Mouse (Mus musculus): ENCODE data around the gene Adam11. TPM values are rescaled to one million over a fixed set of nuclear protein-coding genes. Genes with fewer than 3 reads are reported as not detected.

Gene Adam11
- polyA plus RNA-seq, 1 experiment from 2014 or later: 47.0 TPM

GRCm38 (mm10) chr11:102740634-102741033 lies 20.6 kb upstream of the Adam11 start:
- no peak overlapping the region for H3K4me3 ChIP-seq
- WGBS: 46% methylated on average over 11 of the region's 11 CpGs
- ATAC-seq (ENCODE audit: low read depth): no peak

DNA sequence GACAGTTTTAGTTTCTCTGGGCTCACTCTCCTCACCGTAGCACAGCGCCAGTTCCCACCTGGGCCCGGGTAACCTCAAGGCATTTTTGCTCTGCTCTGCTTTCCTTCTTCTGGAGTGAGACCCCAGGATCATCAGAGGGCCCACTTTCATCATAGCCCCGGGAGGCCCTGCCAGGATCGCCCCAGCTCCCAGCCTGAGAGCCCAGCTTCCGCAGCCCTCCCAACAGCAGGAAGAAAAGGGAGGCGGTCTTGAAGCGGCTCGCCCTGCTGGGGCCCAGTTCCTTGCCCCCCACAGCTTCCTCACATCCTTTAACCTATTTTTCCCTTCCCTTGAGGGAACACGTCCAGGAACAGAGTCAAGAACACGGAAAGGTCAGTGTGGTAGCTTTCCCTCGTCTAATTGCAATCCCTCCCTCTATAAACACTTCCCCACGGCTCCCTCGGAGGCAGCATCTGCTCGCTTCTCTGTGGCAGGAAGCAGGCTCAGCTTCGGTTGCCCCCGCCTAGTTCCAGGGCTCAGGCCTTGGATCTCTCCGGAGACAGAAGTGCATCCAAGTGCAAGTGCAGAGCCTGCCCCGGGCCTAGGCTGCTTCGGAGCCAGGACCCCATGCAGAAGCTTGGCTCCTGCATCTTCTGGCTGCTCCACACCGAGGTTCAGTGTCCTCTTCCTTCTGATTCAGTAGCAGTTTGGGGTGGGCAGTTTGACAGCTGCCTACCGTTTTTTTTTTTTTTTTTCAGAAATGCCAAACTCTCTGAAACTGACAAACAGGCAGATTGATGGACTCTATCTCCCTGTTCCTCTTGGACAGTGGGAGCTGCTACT lies 19.9 kb upstream of the Adam11 start:
- H3K9ac ChIP-seq: peak overlapping the region; percentile 49; the same call in 1 of the 2 replicates
- no peak overlapping the region for H3K4me3 ChIP-seq
- H3K36me3 ChIP-seq: no peaks in the 10 kb centered on the region
- no peak for ATAC-seq (ENCODE audit: low read depth)
- H3K27me3 ChIP-seq: peaks cover 10% of the 10 kb centered on the region
- H3K9me3 ChIP-seq: no peaks in the 10 kb centered on the region
- H3K27ac ChIP-seq (replicated peaks): peak overlapping the region; percentile 42; the same call in 1 of the 2 replicates
- peaks cover 27% of the 10 kb centered on the region for H3K4me1 ChIP-seq (replicated peaks)
- peak overlapping the region; percentile 20 for H3K4me2 ChIP-seq
- WGBS: 11% methylated on average over 22 of the region's 22 CpGs

More at GRCm38 (mm10) chr11:102740634-102741033, 20.6 kb upstream of the Adam11 start:
- Histone ChIP-seq H3K4me2 (no peak overlapping the region), H3K36me3 (no peaks in the 10 kb centered on the region), H3K4me1 (replicated peaks) (peaks cover 27% of the 10 kb centered on the region), H3K27ac (replicated peaks) (no peak overlapping the region), H3K27me3 (peaks cover 10% of the 10 kb centered on the region), H3K9me3 (no peaks in the 10 kb centered on the region), H3K9ac (no peak overlapping the region)

- no peak overlapping the region for H3K9ac ChIP-seq
- peaks cover 27% of the 10 kb centered on the region for H3K4me1 ChIP-seq (replicated peaks)
- H3K4me2 ChIP-seq: no peak overlapping the region
- 0 out of 2 replicates have a peak overlapping the region, but pooled peaks have one; percentile 42 for H3K27ac ChIP-seq (replicated peaks)
- WGBS: 26% methylated on average over 7 of the region's 7 CpGs
- H3K27me3 ChIP-seq: peaks cover 10% of the 10 kb centered on the region
- no peak overlapping the region for H3K4me3 ChIP-seq
- no peak for ATAC-seq (ENCODE audit: low read depth)
- no peaks in the 10 kb centered on the region for H3K36me3 ChIP-seq
- H3K9me3 ChIP-seq: no peaks in the 10 kb centered on the region
Observed at GRCm38 (mm10) chr11:102742066-102742465, 19.2 kb upstream of the Adam11 start.

DNA sequence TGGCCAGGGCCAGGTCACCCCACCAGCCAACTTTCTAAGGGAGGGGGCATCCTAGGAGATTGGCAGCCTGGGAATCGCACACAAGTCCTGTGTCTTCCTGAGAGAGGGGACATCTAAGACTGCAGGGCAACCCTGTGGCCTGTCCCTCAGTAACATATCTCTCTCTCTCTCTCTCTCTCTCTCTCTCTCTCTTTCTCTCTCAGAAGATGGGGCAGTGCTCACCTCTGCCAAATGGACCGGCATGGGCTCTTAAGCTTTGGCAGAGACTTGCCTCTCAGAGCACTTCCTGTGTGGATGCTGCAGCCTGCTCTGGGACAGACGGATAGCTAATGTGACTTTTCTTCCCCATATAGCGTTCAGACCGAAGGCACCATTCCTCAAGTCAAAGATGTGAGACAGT lies 18.4 kb upstream of the Adam11 start:
- no peak overlapping the region for H3K4me2 ChIP-seq
- no peak overlapping the region for H3K27ac ChIP-seq (replicated peaks)
- peaks cover 10% of the 10 kb centered on the region for H3K27me3 ChIP-seq
- ATAC-seq (ENCODE audit: low read depth): no peak
- H3K9me3 ChIP-seq: no peaks in the 10 kb centered on the region
- H3K36me3 ChIP-seq: no peaks in the 10 kb centered on the region
- no peak overlapping the region for H3K4me3 ChIP-seq
- 87% methylated on average over 5 of the region's 5 CpGs for WGBS
- peaks cover 27% of the 10 kb centered on the region for H3K4me1 ChIP-seq (replicated peaks)
- no peak overlapping the region for H3K9ac ChIP-seq

- H3K4me3 ChIP-seq: no peak overlapping the region
- no peaks in the 10 kb centered on the region for H3K36me3 ChIP-seq
- no peak for ATAC-seq (ENCODE audit: low read depth)
- no peak overlapping the region for H3K4me2 ChIP-seq
- WGBS: 90% methylated on average over 3 of the region's 3 CpGs
- H3K9ac ChIP-seq: no peak overlapping the region
- 0 out of 2 replicates have a peak, but pooled peaks cover 4% of the 10 kb centered on the region for H3K27me3 ChIP-seq
- no peak overlapping the region for H3K27ac ChIP-seq (replicated peaks)
- no peaks in the 10 kb centered on the region for H3K9me3 ChIP-seq
- H3K4me1 ChIP-seq (replicated peaks): peaks cover 18% of the 10 kb centered on the region
Observed at GRCm38 (mm10) chr11:102744746-102745145, 16.5 kb upstream of the Adam11 start.

GRCm38 (mm10) chr11:102747866-102748265 lies 13.4 kb upstream of the Adam11 start:
- ATAC-seq (ENCODE audit: low read depth): no peak
- Histone ChIP-seq H3K27ac (replicated peaks) (no peak overlapping the region), H3K4me1 (replicated peaks) (peaks cover 6% of the 10 kb centered on the region), H3K9ac (no peak overlapping the region), H3K9me3 (no peaks in the 10 kb centered on the region), H3K4me3 (no peak overlapping the region), H3K27me3 (no peaks in the 10 kb centered on the region), H3K36me3 (no peaks in the 10 kb centered on the region), H3K4me2 (no peak overlapping the region)
- WGBS: 74% methylated on average over 1 of the region's 1 CpGs

DNA sequence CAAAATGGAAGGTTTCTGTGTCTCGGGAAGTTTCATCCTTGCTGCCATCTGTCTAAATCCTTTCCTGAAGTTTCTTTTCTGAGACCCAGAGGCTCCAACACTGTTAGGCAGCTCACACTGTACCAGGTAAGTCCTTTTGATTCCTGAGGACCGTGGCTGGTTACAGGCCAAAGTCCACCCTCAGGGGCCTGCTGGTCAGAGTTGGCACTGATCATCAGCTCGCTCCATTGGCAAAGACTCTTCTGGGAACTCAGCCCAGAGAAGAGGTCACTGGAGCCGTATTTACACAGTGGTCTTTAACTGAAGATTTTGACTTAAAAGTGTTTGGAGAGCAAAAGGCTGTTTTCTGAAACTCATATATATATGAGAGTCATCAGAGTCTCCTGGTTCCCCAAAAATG lies 12.9 kb upstream of the Adam11 start:
- ATAC-seq (ENCODE audit: low read depth): no peak
- no peak overlapping the region for H3K27ac ChIP-seq (replicated peaks)
- H3K9me3 ChIP-seq: no peaks in the 10 kb centered on the region
- H3K27me3 ChIP-seq: no peaks in the 10 kb centered on the region
- WGBS: 86% methylated on average over 4 of the region's 4 CpGs
- H3K36me3 ChIP-seq: no peaks in the 10 kb centered on the region
- no peak overlapping the region for H3K4me3 ChIP-seq
- peaks cover 12% of the 10 kb centered on the region for H3K4me1 ChIP-seq (replicated peaks)
- no peak overlapping the region for H3K9ac ChIP-seq
- no peak overlapping the region for H3K4me2 ChIP-seq

GRCm38 (mm10) chr11:102749712-102750111 lies 11.5 kb upstream of the Adam11 start:
- WGBS: 72% methylated on average over 2 of the region's 2 CpGs
- no peak for ATAC-seq (ENCODE audit: low read depth)
- Histone ChIP-seq H3K4me1 (replicated peaks) (peaks cover 25% of the 10 kb centered on the region), H3K4me2 (no peak overlapping the region), H3K36me3 (no peaks in the 10 kb centered on the region), H3K27ac (replicated peaks) (no peak overlapping the region), H3K4me3 (no peak overlapping the region), H3K9ac (no peak overlapping the region), H3K9me3 (no peaks in the 10 kb centered on the region), H3K27me3 (no peaks in the 10 kb centered on the region)

- H3K36me3 ChIP-seq: no peaks in the 10 kb centered on the region
- peak; percentile 48; the same call in 1 of the 2 replicates for ATAC-seq (ENCODE audit: low read depth)
- H3K4me1 ChIP-seq (replicated peaks): peaks cover 34% of the 10 kb centered on the region
- H3K27ac ChIP-seq (replicated peaks): peak overlapping the region; percentile 71
- no peaks in the 10 kb centered on the region for H3K9me3 ChIP-seq
- no peaks in the 10 kb centered on the region for H3K27me3 ChIP-seq
- H3K4me3 ChIP-seq: no peak overlapping the region
- H3K4me2 ChIP-seq: peak overlapping the region; percentile 41; the same call in 1 of the 2 replicates
- no peak overlapping the region for H3K9ac ChIP-seq
- 62% methylated on average over 13 of the region's 13 CpGs for WGBS
Observed at GRCm38 (mm10) chr11:102752896-102753590, 8.2 kb upstream of the Adam11 start.

DNA sequence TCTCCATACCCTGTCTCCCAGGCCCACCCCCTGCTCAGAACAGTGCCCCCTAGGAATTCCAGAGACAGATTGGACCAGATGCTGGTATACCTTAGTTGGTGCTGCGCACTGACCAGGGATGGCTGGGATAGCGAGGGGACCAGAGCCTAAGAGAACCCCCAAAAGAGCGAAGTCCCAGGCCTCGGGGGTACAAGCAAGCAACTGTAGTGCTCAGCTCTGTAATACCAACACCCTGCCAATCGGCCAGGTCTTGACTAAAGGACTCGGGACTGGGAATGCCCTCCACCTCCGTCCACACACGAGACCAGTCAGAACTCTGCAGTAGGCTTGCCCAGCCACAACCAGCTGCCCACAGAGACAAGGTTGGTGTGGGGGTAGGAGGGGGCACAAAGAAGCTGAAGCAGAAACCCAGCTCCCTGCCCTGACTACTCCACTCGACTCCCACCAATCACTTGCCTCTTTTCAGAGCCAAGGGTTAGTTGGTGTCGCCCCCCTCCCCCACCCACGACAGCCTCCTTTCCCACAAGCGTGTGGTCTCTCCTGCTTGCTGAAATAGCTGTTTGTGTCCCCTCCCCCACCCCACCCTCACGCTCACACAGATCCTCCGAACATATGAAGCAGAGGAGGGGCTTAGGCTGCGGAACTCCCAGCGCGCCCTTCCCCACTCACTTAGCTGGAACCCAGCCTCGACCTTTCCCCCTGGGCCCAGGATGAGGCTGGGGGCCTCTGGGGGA lies 7.5 kb upstream of the Adam11 start:
- H3K36me3 ChIP-seq: no peaks in the 10 kb centered on the region
- peaks cover 34% of the 10 kb centered on the region for H3K4me1 ChIP-seq (replicated peaks)
- H3K9ac ChIP-seq: peak overlapping the region; percentile 48; the same call in 1 of the 2 replicates
- peak; percentile 73 for ATAC-seq (ENCODE audit: low read depth)
- no peaks in the 10 kb centered on the region for H3K27me3 ChIP-seq
- H3K4me2 ChIP-seq: peak overlapping the region; percentile 41
- peak overlapping the region; percentile 3; the same call in 1 of the 2 replicates for H3K4me3 ChIP-seq
- no peaks in the 10 kb centered on the region for H3K9me3 ChIP-seq
- peak overlapping the region; percentile 71 for H3K27ac ChIP-seq (replicated peaks)
- 39% methylated on average over 18 of the region's 18 CpGs for WGBS

GRCm38 (mm10) chr11:102754416-102754815 lies 6.8 kb upstream of the Adam11 start:
- WGBS: 33% methylated on average over 4 of the region's 4 CpGs
- peak overlapping the region; percentile 71 for H3K27ac ChIP-seq (replicated peaks)
- H3K9me3 ChIP-seq: no peaks in the 10 kb centered on the region
- ATAC-seq (ENCODE audit: low read depth): no peak; the same call in 1 of the 2 replicates
- no peaks in the 10 kb centered on the region for H3K27me3 ChIP-seq
- peak overlapping the region; percentile 48 for H3K9ac ChIP-seq
- peak overlapping the region; percentile 41 for H3K4me2 ChIP-seq
- H3K36me3 ChIP-seq: no peaks in the 10 kb centered on the region
- 0 out of 2 replicates have a peak overlapping the region, but pooled peaks have one; percentile 3 for H3K4me3 ChIP-seq
- H3K4me1 ChIP-seq (replicated peaks): peaks cover 34% of the 10 kb centered on the region
